Mouse (Mus musculus): Measurements from ENCODE around the gene Ccser2.

DNA sequence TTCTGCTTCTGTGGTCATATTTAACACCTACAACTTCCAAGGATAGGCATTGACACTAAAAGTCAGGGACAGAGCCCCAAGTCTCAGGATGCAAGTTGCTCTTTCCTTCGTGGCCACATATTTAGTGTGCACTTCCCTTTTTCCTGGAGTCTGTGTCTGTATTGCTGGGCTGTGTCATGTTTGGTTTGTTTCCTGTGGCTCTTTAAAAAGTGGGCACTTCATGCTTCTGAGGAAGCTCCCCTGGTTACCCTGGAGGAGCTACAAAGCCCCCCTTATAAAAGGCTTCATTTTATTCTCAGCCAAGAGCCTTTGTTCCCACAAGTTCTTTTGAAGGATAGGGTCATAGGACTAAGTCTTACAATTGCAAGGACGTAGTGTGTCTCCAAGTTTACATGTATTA is 34.3 kb upstream of the Ccser2 start:
- no peak for TF ChIP-seq CTCF (IDR thresholded peaks at IDR 0.05; ENCODE audit: low read depth)
- no peak for TF ChIP-seq EP300 (IDR thresholded peaks at IDR 0.05; ENCODE audit: low read depth)
